Mouse (Mus musculus) embryonic facial prominence, embryonic 14.5 days (tissue): ENCODE data around the gene Dnaja3. TPM values are rescaled to one million over a fixed set of nuclear protein-coding genes. Genes with fewer than 3 reads are reported as not detected.

Source experiments
- ATAC-seq: fragments of 200-750 bp; cut with Nextera tagmentation; 2 replicates; pipeline ENCODE4 v1.8.0; 2017; ENCODE audit warnings: low read depth, moderate number of reproducible peaks, moderate TSS enrichment
- DNase-seq: peaks from one replicate; pipeline ENCODE4 v3.0.0-alpha.2; 2015; ENCODE audit warnings: low spot score
- H3K27ac ChIP-seq: fragments of 300-500 bp; sonication (generic); replicated peaks from 2 replicates; pipeline ENCODE4 v1.5.1; 2014; ENCODE audit warnings: low read depth, mild to moderate bottlenecking, low read length, moderate library complexity
- H3K27me3 ChIP-seq: fragments of 300-500 bp; sonication (generic); replicated peaks from 2 replicates; pipeline ENCODE4 v1.6.1; 2014; ENCODE audit warnings: low read length; ENCODE audit not compliant: control insufficient read depth, insufficient read depth
- H3K36me3 ChIP-seq: fragments of 300-500 bp; sonication (generic); 2 replicates; pipeline ENCODE4 v1.6.1; 2014; ENCODE audit warnings: low read length, mixed read lengths; ENCODE audit not compliant: control insufficient read depth, insufficient read depth
- H3K4me1 ChIP-seq: fragments of 300-500 bp; sonication (generic); 2 replicates; pipeline ENCODE4 v1.6.1; 2014; ENCODE audit warnings: antibody characterized with exemption, low read length; ENCODE audit not compliant: control insufficient read depth, insufficient read depth
- H3K4me2 ChIP-seq: fragments of 300-500 bp; sonication (generic); 2 replicates; pipeline ENCODE4 v1.6.1; 2014; ENCODE audit warnings: low read depth, mild to moderate bottlenecking, low read length, moderate library complexity, mixed read lengths
- H3K4me3 ChIP-seq: fragments of 300-500 bp; sonication (generic); 2 replicates; pipeline ENCODE4 v1.5.1; 2014; ENCODE audit warnings: low read depth, mild to moderate bottlenecking, low read length
- H3K9ac ChIP-seq: fragments of 300-500 bp; sonication (generic); 2 replicates; pipeline ENCODE4 v1.6.1; 2014; ENCODE audit warnings: low read depth, mild to moderate bottlenecking, low read length, moderate library complexity, mixed read lengths
- H3K9me3 ChIP-seq: fragments of 300-500 bp; sonication (generic); 2 replicates; pipeline ENCODE4 v1.6.1; 2016; ENCODE audit warnings: low read length; ENCODE audit not compliant: control insufficient read depth
- WGBS: fragments of 180-500 bp; shearing (Covaris S2); extraction: QIAGEN DNeasy Blood & Tissue Kit; methylation state at CpG from one replicate; pipeline ENCODE4 v1.1.7; 2014; 5-methylcytosine and 5-hydroxymethylcytosine counted together
- polyA plus RNA-seq: library from polyadenylated mRNA; unstranded; fragments of >200 nt; fragmentation: Nextera tagmentation; extraction: Ambion mirVana; gene quantifications from 2 replicates; pipeline ENCODE4 v1.2.1, GENCODE M21; 2014

The Dnaja3 gene
- polyA plus RNA-seq, 1 experiment from 2014 or later, result 57.7 TPM

GRCm38 (mm10) chr16:4596836-4597235 is 43.0 kb upstream of the Dnaja3 start:
- no peak for ATAC-seq
- no peaks in the 10 kb centered on the region for H3K9me3 ChIP-seq
- H3K27ac ChIP-seq, result peak overlapping the region; percentile 95
- H3K4me2 ChIP-seq, result peak overlapping the region; percentile 96
- peak overlapping the region; percentile 73 for H3K4me3 ChIP-seq
- H3K36me3 ChIP-seq, result peaks cover 4% of the 10 kb centered on the region; the same call in 1 of the 2 replicates
- DNase-seq, result no peak
- no peaks in the 10 kb centered on the region for H3K27me3 ChIP-seq
- H3K9ac ChIP-seq, result peak overlapping the region; percentile 90
- peaks cover 57% of the 10 kb centered on the region for H3K4me1 ChIP-seq
- 24% methylated on average over 2 of the region's 2 CpGs for whole genome bisulfite sequencing

- Histone ChIP-seq H3K36me3 (no peaks in the 10 kb centered on the region), H3K9me3 (no peaks in the 10 kb centered on the region), H3K4me3 (peak overlapping the region; percentile 73), H3K9ac (peak overlapping the region; percentile 90), H3K27me3 (no peaks in the 10 kb centered on the region), H3K27ac (peak overlapping the region; percentile 95), H3K4me2 (peak overlapping the region; percentile 96), H3K4me1 (peaks cover 60% of the 10 kb centered on the region)
- DNase-seq (peak; percentile 72), ATAC-seq (no peak)
- WGBS, result 40% methylated on average over 3 of the region's 7 CpGs
These were observed 42.5 kb upstream of the Dnaja3 start for GRCm38 (mm10) chr16:4597296-4597695.

DNA sequence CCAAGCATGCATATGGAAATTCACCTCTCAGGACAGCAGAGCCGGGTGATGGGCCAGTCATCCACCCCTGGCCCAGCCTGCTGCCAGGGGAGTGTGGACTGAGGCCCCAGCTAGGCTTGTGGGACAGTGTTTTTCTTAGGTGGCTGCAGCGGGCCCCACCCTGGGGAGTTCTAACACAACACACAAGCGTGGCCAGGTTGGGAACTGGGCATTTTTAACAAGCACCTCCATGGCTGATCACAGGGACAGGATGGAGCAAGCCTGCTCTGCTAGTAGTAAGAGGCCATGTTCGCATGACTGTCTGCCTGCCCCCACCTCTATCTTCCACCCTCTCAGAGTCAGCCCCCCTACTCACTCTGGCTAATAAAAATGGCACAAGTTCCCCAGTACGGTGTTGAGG is 41.7 kb upstream of the Dnaja3 start:
- Histone ChIP-seq H3K27ac (no peak overlapping the region; the same call in 1 of the 2 replicates), H3K4me3 (no peak overlapping the region)
- ATAC-seq, result no peak

GRCm38 (mm10) chr16:4598891-4599543 is 40.8 kb upstream of the Dnaja3 start:
- ATAC-seq (no peak), DNase-seq (no peak)
- Histone ChIP-seq H3K4me2 (no peak overlapping the region; the same call in 1 of the 2 replicates), H3K36me3 (no peaks in the 10 kb centered on the region), H3K9ac (peak overlapping the region; percentile 48), H3K27me3 (no peaks in the 10 kb centered on the region), H3K9me3 (no peaks in the 10 kb centered on the region), H3K27ac (no peak overlapping the region), H3K4me3 (no peak overlapping the region), H3K4me1 (peaks cover 67% of the 10 kb centered on the region)
- 19% methylated on average over 6 of the region's 6 CpGs for WGBS

More for the DNA sequence above, 41.7 kb upstream of the Dnaja3 start:
- peak overlapping the region; percentile 96 for H3K4me2 ChIP-seq
- WGBS, result 62% methylated on average over 5 of the region's 5 CpGs
- H3K9ac ChIP-seq, result peak overlapping the region; percentile 90
- no peaks in the 10 kb centered on the region for H3K9me3 ChIP-seq
- no peaks in the 10 kb centered on the region for H3K36me3 ChIP-seq
- no peak for DNase-seq
- peaks cover 61% of the 10 kb centered on the region for H3K4me1 ChIP-seq
- H3K27me3 ChIP-seq, result no peaks in the 10 kb centered on the region

GRCm38 (mm10) chr16:4599616-4600015 is 40.2 kb upstream of the Dnaja3 start:
- WGBS, result 78% methylated on average over 3 of the region's 3 CpGs
- Histone ChIP-seq H3K36me3 (no peaks in the 10 kb centered on the region), H3K4me1 (peaks cover 73% of the 10 kb centered on the region), H3K27me3 (no peaks in the 10 kb centered on the region), H3K4me3 (no peak overlapping the region), H3K9me3 (no peaks in the 10 kb centered on the region), H3K27ac (no peak overlapping the region), H3K9ac (0 out of 2 replicates have a peak overlapping the region, but pooled peaks have one; percentile 5), H3K4me2 (no peak overlapping the region)
- no peak for DNase-seq
- ATAC-seq, result no peak

- no peaks in the 10 kb centered on the region for H3K9me3 ChIP-seq
- H3K27ac ChIP-seq, result no peak overlapping the region; the same call in 1 of the 2 replicates
- no peak for DNase-seq
- H3K27me3 ChIP-seq, result no peaks in the 10 kb centered on the region
- no peak for ATAC-seq
- no peak overlapping the region for H3K4me2 ChIP-seq
- H3K4me3 ChIP-seq, result no peak overlapping the region
- no peaks in the 10 kb centered on the region for H3K36me3 ChIP-seq
- H3K9ac ChIP-seq, result no peak overlapping the region
- H3K4me1 ChIP-seq, result peaks cover 82% of the 10 kb centered on the region
- WGBS, result 76% methylated on average over 9 of the region's 9 CpGs
These were observed 39.0 kb upstream of the Dnaja3 start for GRCm38 (mm10) chr16:4600701-4601310.

GRCm38 (mm10) chr16:4602189-4602588 is 37.6 kb upstream of the Dnaja3 start:
- Histone ChIP-seq H3K4me1 (peaks cover 82% of the 10 kb centered on the region), H3K4me2 (no peak overlapping the region), H3K36me3 (no peaks in the 10 kb centered on the region), H3K4me3 (no peak overlapping the region), H3K9ac (no peak overlapping the region), H3K9me3 (no peaks in the 10 kb centered on the region), H3K27ac (peak overlapping the region; percentile 77; the same call in 1 of the 2 replicates), H3K27me3 (no peaks in the 10 kb centered on the region)
- WGBS, result 36% methylated on average over 3 of the region's 3 CpGs
- no peak for DNase-seq
- no peak for ATAC-seq

DNA sequence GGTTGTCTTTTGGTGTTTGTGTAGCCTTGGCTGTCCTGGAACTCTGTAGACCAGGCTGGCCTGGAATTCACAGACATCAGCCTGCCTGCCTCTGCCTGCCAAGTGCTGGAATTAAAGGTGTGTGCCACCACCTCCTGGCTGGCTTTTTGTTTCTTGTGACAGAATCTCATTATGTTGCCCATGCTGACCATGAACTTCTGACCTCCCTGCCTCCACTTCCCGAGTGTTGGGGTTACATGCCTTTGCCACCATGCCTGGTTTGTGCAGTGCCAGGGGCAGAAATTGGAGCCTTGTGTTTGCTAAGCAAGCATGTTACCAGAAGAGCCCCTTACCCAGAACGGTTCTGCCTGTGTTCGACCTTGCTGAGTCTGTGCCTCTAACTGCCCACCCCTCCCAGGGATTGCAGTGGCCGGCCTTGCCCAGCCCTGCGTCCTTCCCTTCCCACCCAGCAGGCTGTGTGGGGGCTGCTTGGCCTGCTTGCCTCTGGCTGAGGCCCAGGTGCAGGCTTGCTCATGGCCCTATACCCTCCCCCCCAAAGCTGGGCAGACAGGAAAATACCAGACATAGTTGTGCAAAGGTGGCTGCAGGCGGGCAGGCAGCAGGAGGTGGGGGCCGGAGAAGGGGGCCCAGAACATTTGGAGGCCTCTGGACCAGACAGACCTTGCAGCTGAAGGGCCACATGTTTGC is 36.9 kb upstream of the Dnaja3 start:
- Histone ChIP-seq H3K9me3 (no peaks in the 10 kb centered on the region), H3K4me3 (no peak overlapping the region), H3K4me2 (peak overlapping the region; percentile 27; the same call in 1 of the 2 replicates), H3K4me1 (peaks cover 77% of the 10 kb centered on the region), H3K27ac (peak overlapping the region; percentile 77; the same call in 1 of the 2 replicates), H3K9ac (peak overlapping the region; percentile 45), H3K27me3 (no peaks in the 10 kb centered on the region), H3K36me3 (no peaks in the 10 kb centered on the region)
- DNase-seq (no peak), ATAC-seq (peak; percentile 50; the same call in 1 of the 2 replicates)
- WGBS, result 10% methylated on average over 7 of the region's 7 CpGs
